Mouse (Mus musculus) forebrain, embryonic 11.5 days (tissue): ENCODE results near the gene Rhbdl2. TPM values are rescaled to one million over a fixed set of nuclear protein-coding genes. Genes with fewer than 3 reads are reported as not detected.

Experiments used
- ATAC-seq: fragments of 200-750 bp; cut with Nextera tagmentation; replicated peaks from 2 replicates; pipeline ENCODE4 v1.8.0; 2017; ENCODE audit warnings: moderate TSS enrichment; ENCODE audit not compliant: low FRiP score
- DNase-seq: peaks from one replicate; pipeline ENCODE4 v3.0.0-alpha.2; 2017; ENCODE audit warnings: low spot score
- H3K27ac ChIP-seq: fragments of 300-500 bp; sonication (generic); 2 replicates; pipeline ENCODE4 v1.5.1; 2014; ENCODE audit warnings: low read depth, low read length
- H3K27me3 ChIP-seq: fragments of 300-500 bp; sonication (generic); 2 replicates; pipeline ENCODE4 v1.6.1; 2014; ENCODE audit warnings: mild to moderate bottlenecking, low read length, mixed read lengths; ENCODE audit not compliant: control insufficient read depth, insufficient read depth
- H3K36me3 ChIP-seq: fragments of 300-500 bp; sonication (generic); 2 replicates; pipeline ENCODE4 v1.6.1; 2014; ENCODE audit warnings: mild to moderate bottlenecking, low read length, moderate library complexity, mixed read lengths; ENCODE audit not compliant: control insufficient read depth, insufficient read depth
- H3K4me1 ChIP-seq: fragments of 300-500 bp; sonication (generic); replicated peaks from 2 replicates; pipeline ENCODE4 v1.6.1; 2014; ENCODE audit warnings: low read length, mixed read lengths; ENCODE audit not compliant: control insufficient read depth, insufficient read depth
- H3K4me2 ChIP-seq: fragments of 300-500 bp; sonication (generic); 2 replicates; pipeline ENCODE4 v1.6.1; 2014; ENCODE audit warnings: low read depth, mild to moderate bottlenecking, low read length, moderate library complexity, mixed read lengths; ENCODE audit not compliant: severe bottlenecking
- H3K4me3 ChIP-seq: fragments of 300-500 bp; sonication (generic); 2 replicates; pipeline ENCODE4 v1.5.1; 2014; ENCODE audit warnings: low read depth, low read length
- H3K9ac ChIP-seq: fragments of 300-500 bp; sonication (generic); 2 replicates; pipeline ENCODE4 v1.6.1; 2014; ENCODE audit warnings: low read length
- H3K9me3 ChIP-seq: fragments of 300-500 bp; sonication (generic); 2 replicates; pipeline ENCODE4 v1.6.1; 2016; ENCODE audit warnings: low read length, mixed read lengths; ENCODE audit not compliant: control insufficient read depth
- WGBS: fragments of 180-500 bp; shearing (Covaris S2); extraction: QIAGEN DNeasy Blood & Tissue Kit; methylation state at CpG from one replicate; pipeline ENCODE4 v1.1.7; 2014; 5-methylcytosine and 5-hydroxymethylcytosine counted together
- polyA plus RNA-seq: library from polyadenylated mRNA; unstranded; fragments of >200 nt; fragmentation: Nextera tagmentation; extraction: Ambion mirVana; gene quantifications from 2 replicates; pipeline ENCODE4 v1.2.1, GENCODE M21; 2014

Gene Rhbdl2
- polyA plus RNA-seq, 1 experiment from 2014 or later, result 0.68 TPM

DNA sequence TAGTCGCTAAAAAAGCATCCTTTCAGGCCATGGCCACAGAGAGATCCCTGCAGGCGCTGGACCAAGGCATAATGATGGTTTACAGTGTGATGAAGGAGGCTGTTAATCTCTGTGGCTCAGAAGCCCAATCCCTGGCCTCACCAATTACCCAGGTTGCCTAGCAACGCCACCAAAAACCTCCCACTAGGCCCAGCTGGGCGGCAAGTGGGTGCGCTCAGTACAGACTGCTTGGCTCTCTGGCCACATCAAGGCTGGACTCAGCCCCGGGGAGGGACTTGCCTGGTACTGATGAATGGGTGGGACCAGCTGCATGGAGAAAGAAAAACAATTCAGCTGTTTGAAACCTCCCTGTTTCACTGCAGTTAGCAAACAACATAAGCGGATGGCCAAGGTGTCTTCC, 10.2 kb downstream of the Rhbdl2 start:
- Histone ChIP-seq H3K9ac (no peak overlapping the region), H3K36me3 (no peaks in the 10 kb centered on the region), H3K4me3 (no peak overlapping the region), H3K9me3 (no peaks in the 10 kb centered on the region), H3K27ac (no peak overlapping the region; the same call in 1 of the 2 replicates), H3K4me2 (no peak overlapping the region), H3K27me3 (no peaks in the 10 kb centered on the region), H3K4me1 (no peaks in the 10 kb centered on the region)
- peak; percentile 71 for DNase-seq
- 39% methylated on average over 7 of the region's 7 CpGs for WGBS
- peak; percentile 83; the same call in 1 of the 2 replicates for ATAC-seq

- Histone ChIP-seq H3K27me3 (no peaks in the 10 kb centered on the region), H3K27ac (no peak overlapping the region), H3K4me2 (no peak overlapping the region), H3K9me3 (no peaks in the 10 kb centered on the region), H3K4me3 (no peak overlapping the region), H3K4me1 (no peaks in the 10 kb centered on the region), H3K9ac (no peak overlapping the region), H3K36me3 (no peaks in the 10 kb centered on the region)
- DNase-seq (no peak), ATAC-seq (no peak)
- 78% methylated on average over 6 of the region's 6 CpGs for WGBS
These were observed 16.0 kb downstream of the Rhbdl2 start for GRCm38 (mm10) chr4:123803642-123804041.

- Histone ChIP-seq H3K4me2 (no peak overlapping the region), H3K27ac (no peak overlapping the region), H3K36me3 (no peaks in the 10 kb centered on the region), H3K4me3 (no peak overlapping the region), H3K9ac (no peak overlapping the region), H3K27me3 (no peaks in the 10 kb centered on the region), H3K9me3 (no peaks in the 10 kb centered on the region), H3K4me1 (no peaks in the 10 kb centered on the region)
- DNase-seq (no peak), ATAC-seq (no peak)
- 92% methylated on average over 11 of the region's 11 CpGs for WGBS
These were observed 20.6 kb downstream of the Rhbdl2 start for GRCm38 (mm10) chr4:123808304-123808703.

- DNase-seq, result no peak
- Histone ChIP-seq H3K27ac (no peak overlapping the region), H3K9me3 (no peaks in the 10 kb centered on the region), H3K27me3 (no peaks in the 10 kb centered on the region), H3K4me1 (no peaks in the 10 kb centered on the region), H3K36me3 (no peaks in the 10 kb centered on the region), H3K4me2 (no peak overlapping the region), H3K4me3 (no peak overlapping the region), H3K9ac (no peak overlapping the region)
- ATAC-seq, result no peak
- WGBS, result 86% methylated on average over 12 of the region's 12 CpGs
These were observed 23.0 kb downstream of the Rhbdl2 start for GRCm38 (mm10) chr4:123810475-123811295.

- 77% methylated on average over 3 of the region's 3 CpGs for WGBS
- no peak for ATAC-seq
- Histone ChIP-seq H3K4me3 (no peak overlapping the region), H3K4me1 (no peaks in the 10 kb centered on the region), H3K4me2 (no peak overlapping the region), H3K9me3 (no peaks in the 10 kb centered on the region), H3K9ac (no peak overlapping the region), H3K27me3 (no peaks in the 10 kb centered on the region), H3K36me3 (no peaks in the 10 kb centered on the region), H3K27ac (no peak overlapping the region)
- DNase-seq, result no peak
These were observed 24.9 kb downstream of the Rhbdl2 start for GRCm38 (mm10) chr4:123812525-123812924.

- Histone ChIP-seq H3K9me3 (no peaks in the 10 kb centered on the region), H3K4me3 (no peak overlapping the region), H3K36me3 (no peaks in the 10 kb centered on the region), H3K27me3 (no peaks in the 10 kb centered on the region), H3K9ac (no peak overlapping the region), H3K4me2 (no peak overlapping the region), H3K27ac (no peak overlapping the region), H3K4me1 (no peaks in the 10 kb centered on the region)
- ATAC-seq (no peak), DNase-seq (no peak)
- WGBS, result 73% methylated on average over 7 of the region's 7 CpGs
These were observed 26.4 kb downstream of the Rhbdl2 start for GRCm38 (mm10) chr4:123814030-123814501.

- no peaks in the 10 kb centered on the region for H3K4me1 ChIP-seq
- no peak for DNase-seq
- H3K27ac ChIP-seq, result no peak overlapping the region
- H3K9ac ChIP-seq, result no peak overlapping the region
- H3K9me3 ChIP-seq, result no peaks in the 10 kb centered on the region
- H3K36me3 ChIP-seq, result no peaks in the 10 kb centered on the region
- H3K4me3 ChIP-seq, result no peak overlapping the region
- no peaks in the 10 kb centered on the region for H3K27me3 ChIP-seq
- WGBS, result 37% methylated on average over 4 of the region's 4 CpGs
- no peak overlapping the region for H3K4me2 ChIP-seq
- no peak for ATAC-seq
These were observed 31.5 kb downstream of the Rhbdl2 start for GRCm38 (mm10) chr4:123819093-123819610.

- ATAC-seq (no peak), DNase-seq (peak; percentile 38)
- H3K27me3 ChIP-seq, result no peaks in the 10 kb centered on the region
- H3K4me3 ChIP-seq, result no peak overlapping the region
- H3K9ac ChIP-seq, result no peak overlapping the region
- H3K27ac ChIP-seq, result no peak overlapping the region
- H3K4me1 ChIP-seq, result no peaks in the 10 kb centered on the region
- H3K36me3 ChIP-seq, result no peaks in the 10 kb centered on the region
- H3K4me2 ChIP-seq, result no peak overlapping the region
- no peaks in the 10 kb centered on the region for H3K9me3 ChIP-seq
- 90% methylated on average over 8 of the region's 8 CpGs for WGBS
These were observed 54.5 kb downstream of the Rhbdl2 start for GRCm38 (mm10) chr4:123842126-123842525.

DNA sequence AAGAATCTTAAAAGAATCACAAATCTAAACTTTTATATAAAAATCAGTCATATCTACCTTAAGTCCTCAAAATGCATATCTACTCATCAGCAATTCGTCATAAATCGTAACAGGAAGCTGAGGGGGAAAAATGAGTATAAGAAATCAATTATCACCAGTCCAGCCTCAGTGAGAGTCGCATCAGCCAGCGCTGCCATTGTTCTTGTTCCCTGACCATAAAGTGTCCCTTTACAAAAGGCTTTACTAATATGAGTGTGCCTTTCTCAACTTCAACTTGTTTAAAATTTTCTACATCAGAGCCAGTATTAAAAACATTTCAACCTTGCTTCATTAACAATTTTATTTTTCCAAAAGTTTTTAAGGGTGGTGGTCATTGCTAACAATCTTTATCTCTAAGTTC, 69.2 kb downstream of the Rhbdl2 start:
- Histone ChIP-seq H3K9ac (no peak overlapping the region), H3K4me2 (no peak overlapping the region), H3K36me3 (no peaks in the 10 kb centered on the region), H3K4me1 (no peaks in the 10 kb centered on the region), H3K27me3 (no peaks in the 10 kb centered on the region), H3K9me3 (no peaks in the 10 kb centered on the region), H3K4me3 (no peak overlapping the region), H3K27ac (no peak overlapping the region)
- ATAC-seq (no peak), DNase-seq (peak; percentile 4)
- WGBS, result 66% methylated on average over 4 of the region's 4 CpGs
